Mouse (Mus musculus) kidney, adult 2 months (tissue): ENCODE results near the gene Dbp.

Experiments used
- CTCF ChIP-seq: fragments of 200-500 bp; conservative IDR thresholded peaks from 2 replicates; pipeline ENCODE4 v1.5.1; 2011; ENCODE audit warnings: low read depth, mild to moderate bottlenecking, control low read depth, low read length, moderate library complexity, mixed read lengths; ENCODE audit not compliant: insufficient read depth, insufficient read length
- POLR2A ChIP-seq: fragments of 200-500 bp; IDR thresholded peaks from one replicate; pipeline ENCODE4 v1.6.1; 2011; ENCODE audit warnings: low read depth, low read length, control low read depth

- TF ChIP-seq CTCF (no peak), POLR2A (no peak)
Measured at GRCm38 (mm10) chr7:45665303-45666138, 39.4 kb upstream of the Dbp start.
